Mouse (Mus musculus) common myeloid progenitor, adult 5-6 weeks (primary cell): ENCODE results near the gene Trappc10. TPM values are rescaled to one million over a fixed set of nuclear protein-coding genes. Genes with fewer than 3 reads are reported as not detected.
A peak's percentile ranks its signal among the peaks of the same experiment; 100 is the strongest.

ENCODE experiments used
- ATAC-seq: replicated peaks from 2 replicates; pipeline ENCODE4 v1.8.0; 2016; ENCODE audit warnings: low read depth, mild to moderate bottlenecking, moderate TSS enrichment, inconsistent platforms; ENCODE audit not compliant: poor library complexity, severe bottlenecking
- total RNA-seq: library from RNA; stranded (forward); fragments of 200-1000, 187-1606 nt; gene quantifications from 2 replicates; pipeline ENCODE4 v1.2.3, GENCODE M21; 2017

The Trappc10 gene
- total RNA-seq, result 27.8 and 29.0 TPM in 2 replicates

GRCm38 (mm10) chr10:78244438-78245224 lies at the start of gene Trappc10:
Trappc10 (minus strand) TSS chr10:78244641.
- ATAC-seq, result peak; percentile 75

GRCm38 (mm10) chr10:78293576-78293975 lies 49.1 kb upstream of the Trappc10 start:
- no peak for ATAC-seq

DNA sequence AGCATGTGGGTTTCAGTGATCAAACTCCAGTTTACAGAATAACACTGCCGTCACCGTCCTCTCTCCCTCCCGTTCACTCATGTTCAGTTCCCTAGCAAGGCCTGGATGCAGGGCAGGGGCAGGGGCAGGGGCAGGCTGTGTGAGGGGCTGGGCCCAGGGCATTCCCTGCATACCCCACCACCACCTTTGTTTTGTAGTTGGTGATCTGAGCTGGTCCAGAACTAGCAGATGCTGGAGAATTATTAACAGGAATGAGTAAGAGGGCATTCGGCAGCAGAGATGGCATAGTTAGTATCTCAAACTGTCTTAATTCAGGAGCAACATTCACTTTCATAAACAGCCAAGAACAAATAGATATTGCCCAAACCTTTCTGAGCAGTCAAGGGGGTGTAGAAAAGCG lies 47.9 kb upstream of the Trappc10 start:
- no peak for ATAC-seq

DNA sequence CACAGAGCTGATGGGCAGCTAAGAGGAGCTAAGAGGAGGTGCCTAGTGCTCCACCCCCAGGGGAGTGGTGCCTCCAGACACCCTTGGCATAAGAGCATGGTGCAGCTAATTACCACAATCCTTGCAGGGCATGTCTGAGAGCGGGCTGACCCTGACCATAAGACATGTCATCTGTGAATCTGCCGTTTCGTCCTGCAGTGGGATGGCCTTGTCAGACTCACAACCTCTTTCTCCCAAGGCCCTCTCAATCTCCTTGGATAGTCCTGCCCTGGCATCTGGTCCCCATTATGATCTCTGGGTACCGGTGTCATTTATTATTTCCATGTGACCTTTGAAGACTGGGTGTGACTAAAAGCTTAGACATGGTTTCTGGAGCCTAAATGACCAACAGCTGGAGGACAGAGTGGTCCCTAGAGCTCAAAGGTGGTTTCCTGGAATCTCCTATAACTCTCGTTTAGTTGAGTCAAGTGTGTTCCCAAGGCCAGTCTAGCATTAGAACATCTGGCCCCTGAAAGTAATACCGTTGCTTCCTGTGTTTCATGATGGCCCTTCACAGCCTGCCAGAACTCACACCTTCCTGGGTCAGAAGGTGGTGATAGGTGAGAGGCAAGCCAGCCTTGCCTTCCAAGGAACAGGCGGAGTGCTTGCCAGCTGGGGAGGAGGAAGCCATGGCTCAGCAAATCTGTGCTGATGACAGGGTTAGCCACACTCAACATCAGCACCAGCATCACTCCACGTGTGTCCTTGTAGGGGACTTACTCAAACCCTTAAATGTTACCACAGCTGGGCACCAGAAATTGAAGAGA lies 46.5 kb upstream of the Trappc10 start:
- no peak for ATAC-seq

GRCm38 (mm10) chr10:78288896-78289295 lies 44.5 kb upstream of the Trappc10 start:
- no peak for ATAC-seq

DNA sequence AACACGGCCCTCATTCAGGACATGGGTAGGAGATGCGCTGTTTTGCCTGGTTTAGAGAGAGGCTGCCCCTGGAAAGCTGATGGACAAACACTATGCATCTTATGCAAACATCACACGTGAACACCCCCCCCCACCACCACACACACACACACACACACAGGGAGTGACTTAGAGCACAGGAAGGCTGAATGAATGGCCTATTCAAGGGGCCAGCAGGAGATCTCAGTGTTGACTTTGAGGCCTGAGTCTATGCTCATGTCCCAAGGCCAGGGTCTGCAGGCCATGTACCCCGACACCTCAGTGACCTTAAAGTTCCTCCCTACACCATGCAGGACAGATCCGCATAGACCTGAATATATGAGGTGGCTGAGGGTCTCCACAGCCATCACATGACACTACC lies 43.7 kb upstream of the Trappc10 start:
- ATAC-seq, result no peak

GRCm38 (mm10) chr10:78287465-78288132 lies 43.2 kb upstream of the Trappc10 start:
- ATAC-seq, result no peak

DNA sequence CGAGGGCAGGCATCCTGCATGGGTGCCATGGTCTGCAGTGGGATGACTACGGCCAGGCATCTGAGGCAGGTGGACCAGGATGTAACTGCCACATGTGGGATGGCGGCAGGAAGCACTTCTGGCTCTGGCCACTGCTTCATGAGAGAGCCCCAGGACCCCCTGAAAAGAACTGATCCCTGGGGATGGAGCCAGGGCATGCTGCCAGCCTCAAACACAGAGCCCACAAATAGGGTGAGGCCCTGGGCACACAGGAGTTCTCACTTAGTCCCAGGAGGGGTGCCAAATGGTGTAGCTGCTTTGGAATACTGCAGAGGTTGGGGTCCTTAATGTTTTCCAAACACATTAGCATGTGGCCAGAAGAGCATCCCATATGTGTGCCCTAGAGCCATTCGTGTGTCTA lies 41.5 kb upstream of the Trappc10 start:
- no peak for ATAC-seq

- peak; percentile 70 for ATAC-seq
Measured at GRCm38 (mm10) chr10:78285409-78285808, 41.0 kb upstream of the Trappc10 start.

DNA sequence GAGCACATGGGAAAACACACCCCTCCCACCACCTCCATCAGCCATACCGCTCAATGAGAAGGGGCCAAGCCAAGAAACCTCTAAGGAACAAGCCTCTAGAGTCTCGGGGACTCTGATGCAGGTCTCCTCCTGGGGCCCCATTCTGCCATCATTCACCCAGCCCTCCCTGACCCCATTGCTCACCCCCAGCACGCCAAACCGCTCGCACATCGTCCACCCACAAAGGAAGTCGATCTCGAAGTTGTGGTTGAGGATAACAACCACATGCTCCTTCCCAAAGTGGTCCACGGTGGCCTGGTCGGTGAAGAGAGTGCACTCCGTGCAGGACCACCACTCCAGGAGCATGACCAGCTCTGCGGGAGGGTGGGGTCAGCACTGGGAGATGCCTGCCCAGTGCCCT lies 40.4 kb upstream of the Trappc10 start:
- ATAC-seq, result peak; percentile 64

DNA sequence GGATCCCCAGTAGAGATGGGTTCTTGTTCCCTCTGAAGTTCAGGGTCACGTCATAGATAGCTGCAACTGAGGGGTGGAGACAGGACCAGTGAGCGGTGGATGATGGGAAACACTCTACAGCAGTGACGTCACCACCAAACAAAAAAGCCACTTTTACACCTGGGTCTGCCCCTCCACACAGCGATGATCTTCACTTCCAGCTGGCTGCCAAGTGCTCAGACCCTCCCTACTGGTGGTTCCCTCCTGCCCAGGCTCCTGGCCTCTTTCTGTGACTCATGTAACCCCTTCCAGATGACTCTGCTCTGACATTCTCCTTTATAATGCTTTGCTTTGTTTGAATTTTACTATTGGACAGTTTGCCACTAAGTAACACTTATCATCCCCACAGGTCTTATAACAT lies 38.0 kb upstream of the Trappc10 start:
- ATAC-seq, result no peak

DNA sequence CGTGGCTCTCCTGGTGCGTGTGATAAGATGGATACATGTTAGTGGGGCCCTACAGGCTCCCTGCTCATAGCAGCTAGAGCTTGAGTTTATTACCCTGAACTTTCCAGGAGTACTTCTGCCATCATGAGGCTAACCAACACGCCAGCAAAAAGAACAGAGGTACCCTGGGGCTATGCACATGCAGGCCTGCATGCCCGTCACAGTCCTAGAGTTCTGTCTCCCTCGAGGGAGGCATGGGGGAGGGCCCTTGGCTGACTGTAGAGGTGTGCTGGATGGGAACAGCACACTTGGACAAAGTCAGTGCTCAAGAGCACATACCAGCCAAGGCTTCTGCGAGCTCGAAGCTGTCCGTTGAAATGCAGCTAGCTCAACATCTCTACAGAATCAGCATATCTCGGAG lies 36.0 kb upstream of the Trappc10 start:
- no peak for ATAC-seq

DNA sequence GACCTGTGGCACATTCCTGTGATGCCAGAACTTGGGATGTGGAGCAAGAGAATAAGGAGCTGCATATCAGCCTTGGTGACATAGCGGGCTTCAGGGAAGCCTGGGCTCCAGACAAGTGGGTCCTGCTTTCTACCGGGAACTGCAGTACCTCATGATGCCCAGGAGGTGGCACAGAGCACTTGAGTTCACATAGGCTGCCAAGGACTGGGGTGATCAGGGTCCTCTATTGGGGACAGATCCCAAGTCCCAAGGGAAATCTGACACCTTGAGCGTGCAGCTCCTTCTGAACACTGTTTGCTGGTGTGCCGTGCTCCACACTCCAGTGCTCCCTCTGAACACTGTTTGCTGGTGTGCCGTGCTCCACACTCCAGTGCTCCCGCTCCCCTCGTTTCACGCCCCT lies 34.8 kb upstream of the Trappc10 start:
- peak; percentile 86 for ATAC-seq

DNA sequence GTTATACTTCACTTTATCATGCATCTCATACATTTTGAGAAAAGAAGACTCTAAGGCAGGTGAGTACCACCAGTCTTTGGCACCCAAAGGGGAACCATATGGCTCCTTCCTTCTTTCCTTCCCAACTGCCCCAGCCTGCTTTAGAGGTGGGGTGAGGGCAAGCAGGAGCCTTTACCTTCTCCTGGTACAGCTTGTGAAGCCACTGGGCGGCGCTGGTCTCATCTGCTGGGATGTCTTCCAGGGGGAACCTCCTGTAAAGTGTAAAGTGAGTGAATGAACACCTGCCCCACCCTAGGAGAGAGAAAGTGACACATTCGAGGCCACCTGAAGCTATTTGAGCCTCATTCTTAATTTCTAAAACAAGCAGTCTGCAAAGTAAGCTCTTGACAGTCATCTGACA lies 33.4 kb upstream of the Trappc10 start:
- ATAC-seq, result no peak

DNA sequence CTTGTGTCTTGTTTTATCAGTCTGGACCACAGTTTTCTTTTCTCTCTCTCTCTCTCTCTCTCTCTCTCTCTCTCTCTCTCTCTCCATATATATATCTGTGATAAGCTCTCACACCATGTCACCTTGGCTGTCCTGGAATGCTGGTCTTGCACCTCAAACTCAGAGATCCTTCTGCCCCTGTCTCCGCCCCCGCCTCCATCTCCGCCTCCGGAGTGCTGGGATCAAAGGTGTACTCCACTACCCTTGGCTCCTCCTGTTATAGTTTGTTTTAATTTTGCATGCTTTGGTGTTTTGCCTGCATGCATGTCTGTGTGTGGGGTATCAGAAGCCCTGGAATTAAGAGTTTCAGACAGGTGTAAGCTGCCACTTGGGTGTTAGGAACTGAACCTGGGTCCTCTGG lies 31.8 kb upstream of the Trappc10 start:
- no peak for ATAC-seq

DNA sequence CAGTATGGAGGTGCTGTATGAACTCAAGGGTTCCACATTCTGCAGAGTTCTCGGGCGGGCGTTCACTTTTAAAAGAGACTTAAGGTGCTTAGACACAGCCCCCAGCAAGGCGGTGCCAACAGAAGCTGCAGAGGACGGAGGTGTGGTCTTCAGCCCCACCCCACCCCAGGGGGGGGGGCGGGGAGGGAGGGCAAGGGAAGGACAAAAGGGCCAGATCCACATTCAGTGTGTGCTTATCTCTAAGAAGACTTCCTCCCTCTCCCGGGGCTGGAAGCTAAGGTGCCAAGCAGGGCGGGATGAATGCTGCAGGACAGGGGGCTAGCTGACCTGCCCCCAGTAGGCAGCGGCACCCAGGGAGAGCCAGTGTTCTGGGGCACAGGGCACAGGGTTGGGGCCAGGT lies 28.5 kb upstream of the Trappc10 start:
- ATAC-seq, result peak; percentile 64

DNA sequence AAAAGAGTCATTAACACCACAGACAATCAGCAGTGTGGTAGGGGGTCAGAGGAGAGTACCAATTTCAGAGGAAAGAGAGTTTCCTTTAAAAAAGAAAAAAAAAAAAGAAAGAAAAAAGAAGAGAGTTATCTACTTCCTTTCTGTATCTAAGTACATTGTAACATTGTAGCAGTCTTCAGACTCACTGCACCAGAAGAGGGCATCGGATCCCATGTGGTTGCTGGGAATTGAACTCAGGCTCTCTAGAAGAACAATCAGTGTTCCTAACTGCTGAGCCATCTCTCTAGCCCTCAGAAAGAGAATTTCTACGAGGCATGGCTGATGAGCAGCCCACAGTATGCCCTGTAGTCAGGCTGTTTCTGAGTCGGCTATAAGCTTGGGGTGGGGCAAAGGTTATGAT lies 21.4 kb upstream of the Trappc10 start:
- no peak for ATAC-seq

- ATAC-seq, result peak; percentile 98
Measured at GRCm38 (mm10) chr10:78264735-78265134, 20.3 kb upstream of the Trappc10 start.

DNA sequence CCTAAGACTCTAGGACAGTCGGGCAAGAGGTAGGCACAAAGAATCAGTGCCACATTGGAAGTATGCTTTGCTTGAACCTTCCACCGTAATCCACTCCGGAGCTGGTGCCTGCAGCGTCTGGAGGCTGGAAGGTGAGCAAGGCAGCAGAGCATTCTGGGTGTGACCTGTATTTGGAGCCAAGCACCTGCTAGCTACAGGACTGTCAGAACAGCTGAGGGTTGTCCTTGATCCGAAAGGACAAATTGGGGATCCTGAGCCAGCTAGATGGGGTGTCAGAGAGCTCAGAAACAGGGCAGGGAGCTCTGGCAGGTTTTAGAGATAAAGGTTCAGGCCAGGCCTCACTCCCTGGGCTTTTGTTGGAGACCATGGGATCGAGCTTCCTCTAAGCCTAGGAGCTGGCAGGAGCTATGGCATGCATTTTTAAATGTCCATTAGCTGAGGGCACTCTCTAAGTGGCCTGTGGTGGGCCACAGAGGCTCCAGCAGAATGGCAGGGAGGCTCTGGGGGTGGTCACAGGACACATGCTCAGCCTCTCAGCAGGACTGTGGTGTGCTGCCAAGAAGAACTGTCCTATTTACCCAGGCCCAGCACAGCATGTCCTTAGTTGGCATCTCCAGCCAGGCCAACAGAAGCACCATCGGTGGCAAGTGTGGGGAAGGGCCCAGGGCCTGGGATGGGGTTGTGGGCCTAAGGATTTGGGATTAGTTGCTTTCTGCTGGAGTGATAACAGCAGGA lies 16.6 kb upstream of the Trappc10 start:
- no peak for ATAC-seq

DNA sequence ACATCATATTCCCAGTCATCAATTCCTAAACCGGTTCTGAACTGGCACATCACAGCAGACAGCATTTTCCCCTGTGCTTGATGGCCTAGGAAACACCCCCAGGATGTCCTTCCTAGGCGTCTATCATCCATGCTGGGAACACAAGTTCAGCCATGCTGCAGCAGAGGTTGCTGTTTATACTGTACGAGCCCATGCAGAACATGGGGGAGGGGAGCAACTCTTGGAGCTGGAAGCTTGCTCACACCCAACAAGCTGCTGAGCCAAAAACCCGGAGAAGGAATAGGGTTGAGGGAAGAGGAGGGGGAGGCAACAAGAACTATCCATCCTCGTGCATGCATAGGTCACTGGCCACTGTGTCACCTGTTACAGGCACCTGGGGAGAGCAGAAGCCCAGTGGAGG lies 15.9 kb upstream of the Trappc10 start:
- ATAC-seq, result no peak
